Mouse (Mus musculus) 416B (cell line): ENCODE measurements around the gene Gpd2.

Experiments used
- DNase-seq: peaks from one replicate; pipeline ENCODE4 v3.0.0; 2011; ENCODE audit warnings: low read depth

The Gpd2 gene

DNA sequence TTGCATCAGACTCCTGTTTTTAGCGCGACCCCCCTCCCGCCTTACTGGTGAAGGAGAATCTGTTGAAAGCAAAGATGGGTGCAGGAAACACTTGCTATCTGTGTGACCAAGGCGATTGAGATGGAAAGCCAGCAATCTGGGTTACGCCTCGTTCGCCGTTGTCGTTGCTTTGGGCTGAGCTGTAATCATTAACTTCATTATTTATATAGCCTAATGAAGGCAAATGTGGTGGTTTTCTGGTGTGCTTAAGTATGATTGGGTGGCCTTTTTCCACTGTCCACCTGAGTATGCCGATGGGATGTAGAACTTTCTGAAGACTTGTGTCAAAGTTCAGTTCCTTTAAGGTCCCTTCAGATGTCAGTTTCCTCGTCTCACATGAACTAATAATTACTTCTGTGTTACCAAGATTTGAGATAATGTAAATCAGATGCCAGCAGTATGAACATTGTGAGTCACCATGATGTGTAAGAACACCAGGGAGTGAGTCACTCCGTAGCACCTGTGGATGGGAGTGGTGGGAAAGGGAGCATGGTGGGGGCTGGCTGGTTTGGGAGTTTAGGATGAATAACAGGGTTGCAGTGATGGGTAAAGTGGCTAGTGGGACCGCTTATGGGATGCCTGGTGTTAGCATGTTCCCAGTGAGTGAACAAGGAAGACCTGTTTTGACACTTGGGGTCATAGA is 14.3 kb downstream of the Gpd2 start:
- peak; percentile 61 for DNase-seq

DNA sequence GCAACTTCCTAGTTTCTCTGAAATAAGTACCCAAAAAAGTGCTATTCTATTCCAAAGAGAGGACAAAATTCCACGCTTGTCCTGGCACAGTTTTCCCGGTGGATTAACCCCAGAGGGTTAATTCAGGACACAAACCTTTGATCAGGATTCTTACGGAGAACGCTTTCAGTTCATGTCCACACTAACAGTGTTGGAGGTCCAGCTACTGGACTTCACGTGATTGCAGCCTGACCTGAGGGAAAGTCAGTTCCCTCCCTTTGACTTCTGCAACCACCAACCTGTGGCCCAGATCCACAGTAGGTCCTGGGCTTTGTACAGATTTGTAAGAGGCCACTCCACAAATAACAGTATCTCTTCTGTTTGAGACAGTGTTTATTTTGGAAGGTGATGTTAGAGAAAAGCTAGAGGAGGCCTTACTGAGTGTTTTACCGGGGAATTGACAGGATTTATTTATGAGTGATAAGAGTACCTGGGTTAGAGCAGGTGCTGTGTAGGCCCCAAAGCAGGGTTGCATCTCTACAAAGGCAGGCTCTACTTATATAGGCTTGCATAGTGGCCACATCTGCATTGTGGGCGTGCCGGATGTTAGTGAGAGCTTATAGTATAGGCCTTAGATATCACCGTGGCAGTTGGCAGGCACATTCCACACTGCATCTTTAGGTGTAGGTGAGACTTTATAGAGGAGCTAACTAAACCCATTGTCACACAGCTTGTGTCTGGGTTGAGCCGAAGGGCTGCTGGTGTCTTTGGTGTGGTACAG is 15.3 kb downstream of the Gpd2 start:
- DNase-seq = no peak

DNA sequence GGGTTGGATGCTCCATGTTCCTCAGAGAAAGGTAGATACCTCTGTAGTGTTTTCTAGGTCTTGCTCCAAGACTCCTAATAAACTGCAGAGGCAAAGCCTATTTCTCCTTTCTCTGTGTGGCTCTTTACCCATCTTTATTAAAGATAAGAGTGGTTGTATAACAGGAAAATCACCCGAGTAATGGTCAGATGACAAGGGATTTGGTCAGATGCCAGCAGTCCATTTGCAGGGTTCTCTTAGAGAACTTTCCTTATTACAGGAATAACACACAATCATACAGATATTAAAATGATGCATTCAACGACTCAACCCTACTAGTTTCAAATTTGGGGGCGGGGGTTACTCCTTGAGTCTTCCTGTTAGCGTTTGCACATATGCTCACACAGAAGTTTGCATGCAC is 16.8 kb downstream of the Gpd2 start:
- DNase-seq = no peak

DNA sequence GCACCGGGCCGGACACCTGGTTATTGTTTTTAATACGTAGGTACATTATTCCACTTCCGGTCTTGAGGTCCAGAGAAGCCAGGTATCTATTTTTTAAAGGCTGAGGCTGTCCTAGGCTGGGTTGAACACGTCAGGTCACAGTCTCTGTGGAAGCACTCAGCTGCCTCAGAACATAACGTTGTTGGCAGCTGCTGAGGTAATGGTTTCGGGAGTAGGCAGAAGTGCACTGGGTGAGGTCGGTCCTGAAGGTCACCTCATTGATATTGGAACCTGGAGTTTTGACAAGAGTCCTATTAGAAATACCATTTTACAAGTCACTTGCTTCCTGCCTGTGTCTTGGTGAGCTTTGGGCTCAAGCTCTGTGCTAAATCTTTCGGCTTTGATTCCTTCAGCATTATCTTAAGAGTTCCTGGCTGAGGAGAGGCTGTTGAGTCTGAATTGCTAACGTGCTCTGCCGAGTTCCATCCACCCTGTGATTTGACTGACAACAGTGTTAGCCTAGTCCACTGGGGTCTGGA is 17.8 kb downstream of the Gpd2 start:
- no peak for DNase-seq

DNA sequence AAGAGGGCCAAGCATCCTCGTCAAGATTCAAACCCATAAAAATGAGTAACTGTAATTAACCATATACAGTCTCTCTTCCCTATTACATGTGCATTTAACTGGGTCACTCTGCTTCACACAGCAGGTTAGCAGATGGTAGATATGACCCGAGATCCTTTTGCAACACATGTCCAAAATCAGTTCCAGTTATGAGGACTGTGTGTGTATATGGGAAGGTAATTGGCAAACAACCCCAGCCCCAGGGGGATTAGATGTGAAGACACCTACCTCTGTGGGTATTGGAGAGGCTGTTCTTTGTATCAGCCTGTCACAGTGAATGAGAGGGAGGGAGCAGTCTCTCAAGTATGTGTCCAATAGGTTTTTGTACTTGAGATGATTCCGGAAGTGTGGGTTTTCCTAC is 18.4 kb downstream of the Gpd2 start:
- no peak for DNase-seq

DNA sequence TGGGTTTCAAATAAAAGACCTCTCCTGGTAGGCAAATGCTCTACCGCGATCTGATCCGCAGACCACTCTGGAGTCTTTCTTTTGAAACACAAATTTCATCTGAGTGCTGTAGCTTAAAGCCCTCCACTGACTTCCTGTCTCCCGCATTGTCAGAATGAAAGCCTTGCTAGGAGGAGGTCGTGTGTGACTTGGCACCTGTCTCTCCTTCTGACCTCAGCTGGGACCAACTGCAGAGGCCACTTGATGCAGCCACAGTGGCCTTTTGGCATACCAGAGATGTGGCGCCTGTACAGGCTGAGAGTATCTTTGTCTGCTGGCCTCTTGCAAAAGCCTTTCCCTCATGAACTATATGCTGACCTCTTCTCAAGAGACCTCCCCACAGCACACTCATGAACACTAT is 19.0 kb downstream of the Gpd2 start:
- DNase-seq = peak; percentile 33

DNA sequence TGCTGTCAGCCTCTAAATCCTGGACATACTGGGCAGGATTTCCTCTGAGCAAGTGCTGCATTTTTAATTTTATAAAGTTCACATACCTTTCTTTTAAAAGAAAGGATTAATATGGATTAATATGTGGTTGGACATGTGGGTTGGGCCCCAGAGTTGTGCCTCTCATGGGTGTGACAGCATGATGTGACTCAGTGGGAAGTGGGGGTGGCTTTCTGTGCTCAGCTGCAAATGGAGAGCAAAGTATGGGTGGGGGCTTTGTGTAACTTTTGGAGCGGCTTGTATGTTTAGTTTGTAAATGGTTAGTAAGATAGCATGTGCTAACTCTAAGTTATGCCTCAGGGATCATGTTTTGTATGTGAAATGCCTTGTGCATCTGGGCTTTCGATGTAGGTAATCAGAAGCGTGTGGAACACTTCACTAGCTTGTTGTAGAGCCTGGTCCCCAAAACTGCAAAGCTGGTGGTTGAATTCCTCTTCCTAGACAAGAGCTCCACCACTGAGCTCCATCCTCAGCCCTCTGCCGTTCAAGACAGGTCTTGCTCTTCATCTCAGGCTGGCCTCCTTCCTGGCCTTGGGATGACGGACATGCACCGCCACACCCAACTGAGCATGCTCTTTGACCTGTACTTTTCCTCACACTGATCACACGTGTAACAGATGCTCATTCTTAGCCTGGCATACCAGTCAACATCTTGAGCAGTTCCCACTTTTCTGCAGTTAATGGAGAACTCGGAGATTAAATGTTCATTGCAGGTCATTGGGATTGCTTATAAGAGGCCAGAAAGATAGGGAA is 24.0 kb downstream of the Gpd2 start:
- no peak for DNase-seq

DNA sequence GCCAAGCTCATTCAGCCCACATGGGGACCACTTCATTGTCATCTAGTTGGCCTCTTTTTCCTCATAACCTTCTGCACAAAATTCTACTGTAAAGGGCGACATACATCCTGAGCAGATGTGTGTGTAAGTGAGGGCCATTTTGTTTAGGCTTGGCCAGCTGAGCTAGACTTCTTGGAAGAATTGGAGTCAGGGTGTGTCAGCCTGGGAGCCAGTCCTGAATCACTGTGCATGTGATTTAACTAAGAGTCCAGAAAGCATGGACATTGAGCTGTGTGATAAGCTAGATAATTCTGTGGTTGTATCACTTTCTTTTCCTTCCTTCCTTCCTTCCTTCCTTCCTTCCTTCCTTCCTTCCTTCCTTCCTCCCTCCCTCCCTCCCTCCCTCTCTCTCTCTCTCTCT is 26.0 kb downstream of the Gpd2 start:
- no peak for DNase-seq

DNA sequence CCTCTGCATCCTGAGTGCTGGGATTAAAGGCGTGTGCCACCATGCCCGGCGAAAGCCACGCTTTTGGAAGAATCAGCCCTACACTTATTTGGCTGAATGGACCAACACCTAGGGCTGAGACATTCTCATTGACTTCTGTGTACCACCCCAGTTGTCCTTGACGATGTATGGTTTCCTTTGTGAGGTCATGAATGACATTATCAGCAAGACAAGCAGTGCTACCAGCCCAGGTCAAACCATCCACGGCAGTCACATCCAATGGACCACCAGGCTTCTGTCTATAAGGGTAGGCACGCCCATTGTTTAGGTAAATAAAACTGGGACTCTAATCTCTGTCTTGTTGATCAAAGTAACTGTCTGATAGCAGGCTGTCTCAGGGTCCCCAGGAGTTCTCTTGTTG is 27.5 kb downstream of the Gpd2 start:
- no peak for DNase-seq

DNA sequence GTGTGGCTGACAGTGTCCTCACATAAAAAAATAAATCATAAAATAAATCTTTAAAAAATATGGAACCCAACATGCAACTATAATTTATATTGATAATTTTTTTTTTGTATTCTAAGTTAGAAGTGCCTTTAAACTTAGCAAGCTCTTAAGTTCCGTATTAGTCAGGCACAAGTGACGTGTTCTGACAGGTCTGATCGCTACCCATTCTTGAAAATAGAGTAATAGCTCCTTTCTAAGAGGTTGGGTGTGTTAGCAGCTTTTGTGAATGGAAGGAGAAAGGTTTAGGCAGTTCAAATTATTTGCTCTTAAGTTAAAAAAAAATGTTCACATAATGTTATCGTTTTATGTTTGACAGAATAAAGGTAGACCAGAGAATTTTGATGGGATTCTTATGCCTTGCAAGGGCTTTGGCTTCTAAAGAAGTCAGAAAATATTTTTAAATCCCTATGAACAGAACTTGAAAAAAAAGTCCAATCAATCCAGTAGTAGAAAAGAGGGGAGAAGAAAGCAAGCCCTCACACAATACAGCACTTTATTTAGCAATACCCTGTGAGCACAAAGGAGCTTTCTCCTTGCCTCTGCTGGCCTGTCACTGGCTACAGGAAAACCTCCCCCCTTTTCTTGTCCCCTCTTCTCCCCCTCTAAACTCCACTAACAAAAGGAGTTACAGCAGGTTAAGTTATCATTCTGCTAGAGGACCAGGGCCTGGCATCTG is 29.4 kb downstream of the Gpd2 start:
- DNase-seq = no peak

DNA sequence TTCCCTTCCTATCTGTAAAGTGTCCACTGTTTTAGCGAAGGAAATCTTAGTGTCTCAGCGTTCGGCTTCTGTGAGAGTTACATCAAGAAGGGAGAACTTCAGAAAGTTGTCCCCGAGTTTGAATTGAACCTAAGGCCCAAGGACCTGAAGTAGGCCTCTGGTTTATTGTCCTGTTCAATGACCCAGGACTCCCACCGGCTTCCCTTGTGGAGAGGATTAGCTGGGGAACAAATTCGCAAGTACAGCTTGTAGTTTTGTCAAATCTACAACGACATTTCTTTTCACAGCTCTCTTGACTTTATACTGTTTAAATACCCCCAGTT is 29.9 kb downstream of the Gpd2 start:
- no peak for DNase-seq

DNA sequence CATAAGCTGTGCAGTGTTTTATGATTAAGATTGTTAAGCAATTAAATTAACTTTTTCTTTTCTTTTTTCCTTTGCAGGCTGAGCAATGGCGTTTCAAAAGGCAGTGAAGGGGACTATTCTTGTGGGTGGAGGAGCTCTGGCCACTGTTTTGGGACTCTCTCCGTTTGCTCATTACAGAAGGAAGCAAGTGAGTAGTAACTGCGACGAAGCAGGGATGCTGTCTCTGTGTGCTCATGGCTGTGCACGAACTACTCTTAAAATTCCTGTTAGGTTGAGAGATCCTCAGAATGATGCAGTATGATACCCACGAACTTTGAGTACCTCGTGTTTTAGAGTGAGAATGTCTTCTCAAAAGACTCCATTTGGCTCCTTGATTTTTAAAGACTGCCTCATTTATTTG is 30.5 kb downstream of the Gpd2 start:
- DNase-seq = no peak

DNA sequence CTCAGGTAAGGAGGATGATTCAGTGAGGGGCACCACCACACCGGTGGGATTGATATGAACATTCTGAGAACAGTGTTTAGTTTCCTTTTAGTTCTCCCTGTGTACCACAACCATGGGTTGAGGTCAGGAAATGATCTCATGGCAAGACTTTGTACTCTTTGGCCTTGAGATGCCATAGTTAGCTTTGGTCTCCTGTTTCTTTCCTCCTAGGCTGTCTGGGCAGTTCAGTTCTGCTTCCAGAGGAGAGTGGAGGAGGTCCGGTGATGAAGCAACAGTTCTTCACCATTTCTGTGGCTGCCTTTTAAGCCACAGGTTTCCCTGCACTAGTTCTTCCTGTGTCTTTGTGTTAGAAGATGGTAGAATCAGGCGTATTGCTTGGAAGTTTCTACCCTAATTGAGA is 31.4 kb downstream of the Gpd2 start:
- peak; percentile 97 for DNase-seq

DNA sequence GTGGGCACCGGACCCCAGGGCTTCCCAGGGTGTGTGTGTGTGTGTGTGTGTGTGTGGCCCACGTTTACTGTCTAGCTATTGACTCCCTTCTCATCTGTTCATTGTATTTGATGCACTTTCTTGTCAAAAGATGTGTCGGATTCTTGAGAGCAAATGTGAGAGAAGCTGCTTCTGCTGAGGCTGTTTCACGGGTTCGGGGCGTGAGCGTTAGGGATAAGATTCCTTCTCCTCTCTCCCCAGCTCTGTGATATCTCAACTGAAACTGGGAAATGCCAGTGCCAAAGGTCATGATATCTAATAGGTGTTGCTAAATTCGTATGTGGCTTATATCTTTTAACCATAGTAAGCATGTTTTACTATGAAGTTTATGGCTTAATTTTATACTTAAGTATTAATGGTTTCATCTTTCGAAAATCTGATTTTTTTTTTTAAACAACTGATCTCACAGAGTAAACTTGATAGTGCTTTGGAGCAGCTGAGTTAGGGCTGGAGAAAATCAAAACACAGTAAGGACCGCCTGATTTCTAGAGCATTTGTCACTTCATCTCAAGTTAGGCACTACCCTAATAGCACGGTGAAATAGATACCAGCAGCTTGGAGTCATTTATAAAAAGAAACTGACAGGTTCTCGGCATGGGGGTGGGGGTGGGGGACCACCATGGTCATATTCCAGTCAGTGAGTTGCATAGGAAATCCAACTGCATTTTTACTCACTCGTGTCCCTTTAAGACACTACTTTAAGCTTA is 32.4 kb downstream of the Gpd2 start:
- DNase-seq = no peak

DNA sequence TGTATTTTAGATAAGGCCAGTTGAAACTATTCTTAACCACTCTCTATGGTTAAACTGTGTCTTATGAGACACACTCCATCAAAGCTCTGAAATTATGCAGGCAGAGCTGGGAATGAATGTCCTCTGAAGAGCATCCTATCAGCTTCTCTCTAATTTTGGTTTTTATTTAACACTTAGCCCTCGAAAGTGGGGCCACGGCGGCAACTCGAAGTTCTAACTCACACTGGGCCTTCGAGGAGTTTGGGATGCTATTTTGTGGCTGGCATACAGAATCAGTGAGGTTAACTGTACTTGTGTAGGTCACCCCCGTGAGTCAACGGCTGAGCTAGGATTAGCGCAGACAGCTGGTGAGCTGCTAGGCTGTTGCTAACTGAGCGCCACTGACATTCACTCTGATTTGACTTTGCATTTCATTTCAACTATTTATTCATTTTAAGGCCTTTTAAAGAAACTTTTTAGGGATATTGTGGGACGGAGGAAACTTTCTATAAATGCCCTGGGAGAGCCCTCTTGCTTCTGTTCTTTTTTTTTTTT is 42.8 kb downstream of the Gpd2 start:
- no peak for DNase-seq

DNA sequence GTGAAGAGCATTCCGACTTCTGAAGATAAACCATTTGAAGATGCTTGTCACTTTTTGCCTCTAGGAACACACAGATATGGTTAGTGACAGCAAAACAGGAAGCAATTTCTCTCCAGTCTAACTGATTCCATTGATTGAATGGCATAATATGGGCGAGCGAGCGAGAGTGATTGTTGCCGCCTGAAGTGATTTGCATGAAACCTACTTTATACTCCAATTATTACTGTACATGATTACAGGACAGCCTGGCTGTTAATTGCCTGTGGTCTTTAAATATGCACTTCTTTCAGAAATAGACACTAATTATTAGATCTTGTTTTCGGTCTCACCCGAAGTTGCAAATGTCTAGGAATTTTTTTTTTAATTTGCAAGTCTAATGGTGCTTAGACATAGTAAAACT is 46.4 kb downstream of the Gpd2 start:
- DNase-seq = no peak

DNA sequence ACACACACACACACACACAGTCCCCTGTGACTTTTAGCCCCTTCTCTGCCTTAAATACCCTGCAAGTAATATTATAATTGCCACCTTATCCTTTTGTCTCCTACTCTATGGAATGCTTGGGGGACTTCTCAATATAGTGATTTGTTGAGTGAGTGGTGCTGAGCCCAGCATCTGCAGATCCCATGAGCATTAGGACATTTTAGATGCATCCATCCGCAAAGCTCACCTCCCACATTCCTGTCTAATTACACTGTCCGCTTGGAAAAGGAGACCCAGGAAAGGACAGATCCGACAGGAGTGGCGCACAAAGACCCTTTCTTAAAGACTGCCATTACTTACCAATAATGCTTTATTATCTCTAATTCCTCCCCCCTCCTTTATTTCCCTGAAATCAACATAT is 47.8 kb downstream of the Gpd2 start:
- no peak for DNase-seq

DNA sequence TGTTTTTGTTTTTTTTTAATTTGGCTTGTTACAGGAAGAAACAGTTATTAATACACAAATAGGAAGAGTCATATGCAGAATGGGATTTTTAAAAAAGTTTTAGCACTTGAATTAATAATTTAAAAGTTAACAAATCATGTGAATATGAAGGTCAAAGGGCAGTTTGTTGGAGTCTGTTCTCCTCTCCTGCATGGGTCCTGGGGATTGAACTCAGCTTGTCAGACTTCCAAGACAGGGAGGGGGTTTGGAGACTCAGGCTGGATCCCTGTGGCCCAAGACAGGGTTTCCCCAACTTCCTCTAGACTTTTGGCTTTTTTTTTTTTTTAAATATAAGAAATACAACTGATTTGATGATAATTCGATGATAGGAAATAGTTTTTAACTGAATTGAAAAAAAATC is 50.6 kb downstream of the Gpd2 start:
- DNase-seq = no peak

DNA sequence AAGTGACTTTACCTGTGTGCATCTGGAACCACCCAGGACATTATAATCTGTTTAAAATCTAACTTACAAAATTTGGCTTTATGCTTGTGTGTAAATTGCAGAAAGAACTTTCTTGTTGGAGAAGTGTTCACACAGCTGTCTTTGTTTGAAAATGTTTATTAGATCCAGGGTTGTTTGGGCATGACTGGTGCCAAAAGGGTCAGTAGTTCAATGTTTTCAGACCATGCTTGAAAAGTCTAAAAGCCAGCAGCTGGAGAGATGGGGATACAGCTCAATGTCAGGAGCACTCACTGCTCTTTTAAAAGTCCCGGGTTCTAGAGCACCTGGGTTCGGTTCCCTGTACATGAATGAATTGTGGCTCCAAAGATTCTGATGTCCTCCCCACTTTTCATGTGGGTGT is 56.1 kb downstream of the Gpd2 start:
- no peak for DNase-seq

DNA sequence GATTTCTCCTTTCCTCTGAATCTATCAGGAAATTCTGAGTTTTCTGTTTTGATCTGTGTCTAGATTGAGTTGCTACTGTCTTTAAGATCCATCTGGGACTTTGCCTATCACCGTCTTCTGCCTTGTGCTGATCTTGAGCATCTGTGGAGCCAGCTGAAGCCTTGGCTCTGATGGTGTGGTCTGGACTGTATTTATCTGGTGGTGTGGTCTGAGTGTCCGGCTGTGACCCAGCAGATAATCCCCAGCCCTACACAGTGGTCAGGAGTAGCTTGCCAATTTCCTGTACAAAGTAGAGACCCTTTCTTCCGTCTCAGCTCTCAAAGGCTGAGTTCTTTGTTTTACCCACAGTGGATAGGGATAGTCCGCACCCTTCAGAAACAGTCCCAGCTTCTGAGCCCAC is 58.6 kb downstream of the Gpd2 start:
- peak; percentile 94 for DNase-seq

DNA sequence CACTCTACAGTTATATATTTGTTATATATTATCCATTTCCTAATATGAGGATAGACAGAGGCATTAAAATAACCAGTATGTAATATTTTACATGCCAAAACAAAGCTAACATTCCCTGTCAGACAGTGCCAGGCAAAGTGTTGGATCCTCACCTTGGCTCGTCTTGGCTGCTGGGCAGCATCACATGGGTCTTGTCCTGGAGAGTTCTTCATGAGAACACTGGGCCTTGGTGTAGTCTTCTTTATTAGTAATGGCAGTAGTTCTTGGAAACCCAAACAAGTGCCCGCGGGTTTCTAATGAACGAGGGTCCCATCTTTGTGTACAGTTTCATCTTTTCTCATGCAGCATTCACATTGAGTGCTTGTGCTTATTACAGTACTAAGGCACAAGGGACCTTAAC is 59.8 kb downstream of the Gpd2 start:
- DNase-seq = no peak
